Mouse (Mus musculus): ENCODE data around the gene Zpbp2.

GRCm38 (mm10) chr11:98540319-98540718 lies 10.6 kb upstream of the Zpbp2 start:
- TF ChIP-seq POLR2A (IDR thresholded peaks at IDR 0.05; ENCODE audit: extremely low read depth, insufficient read depth, low read length) (no peak), CTCF (IDR thresholded peaks at IDR 0.05; ENCODE audit: extremely low read depth, insufficient read depth, low read length) (0 out of 2 replicates have a peak, but pooled peaks have one; percentile 10)
